Mouse (Mus musculus): Measurements from ENCODE around the gene Mfap4.
A peak's percentile ranks its signal among the peaks of the same experiment; 100 is the strongest.

Mfap4 gene

DNA sequence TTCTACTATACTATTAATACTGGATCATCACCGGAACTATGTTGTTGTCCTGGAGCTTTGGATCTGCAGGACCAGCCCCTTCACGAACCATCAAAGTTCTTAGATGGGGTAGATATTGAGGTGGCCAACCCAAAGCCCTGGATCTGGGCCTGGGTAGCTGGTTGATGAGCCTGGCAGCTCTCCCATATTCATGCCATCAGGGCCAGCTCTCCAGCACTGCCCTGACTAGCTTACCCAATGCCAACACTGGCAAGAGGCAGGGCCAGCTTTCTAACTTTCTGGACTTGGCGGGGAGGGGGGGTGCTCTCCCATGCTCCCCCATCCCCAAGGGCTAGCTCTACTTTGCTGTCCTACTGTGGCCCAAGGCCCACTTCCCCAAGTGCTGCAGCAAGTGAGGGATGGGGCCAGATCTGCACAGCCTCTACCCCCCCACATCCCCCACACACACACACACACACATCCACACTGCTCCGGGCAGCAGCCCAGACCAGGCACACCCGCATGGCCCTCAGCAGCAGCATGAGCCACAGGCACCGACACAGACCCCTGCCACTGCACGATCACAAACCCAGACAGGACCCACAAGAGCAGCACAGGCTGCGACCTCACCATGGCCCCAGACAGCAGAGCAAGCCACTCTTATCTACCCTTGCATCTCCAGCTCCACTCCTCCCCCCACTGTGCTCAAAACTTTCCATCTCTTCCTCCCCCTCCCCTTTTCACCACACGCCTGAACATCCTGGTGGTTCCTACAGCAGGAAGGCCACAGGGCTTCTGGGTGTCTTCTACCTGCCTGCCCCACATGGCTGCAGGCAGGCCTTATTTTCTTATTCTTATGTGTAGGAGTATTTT is 3.8 kb upstream of the Mfap4 start:
- no peak for DNase-seq (ENCODE audit: low spot score in 2 of 2)

DNA sequence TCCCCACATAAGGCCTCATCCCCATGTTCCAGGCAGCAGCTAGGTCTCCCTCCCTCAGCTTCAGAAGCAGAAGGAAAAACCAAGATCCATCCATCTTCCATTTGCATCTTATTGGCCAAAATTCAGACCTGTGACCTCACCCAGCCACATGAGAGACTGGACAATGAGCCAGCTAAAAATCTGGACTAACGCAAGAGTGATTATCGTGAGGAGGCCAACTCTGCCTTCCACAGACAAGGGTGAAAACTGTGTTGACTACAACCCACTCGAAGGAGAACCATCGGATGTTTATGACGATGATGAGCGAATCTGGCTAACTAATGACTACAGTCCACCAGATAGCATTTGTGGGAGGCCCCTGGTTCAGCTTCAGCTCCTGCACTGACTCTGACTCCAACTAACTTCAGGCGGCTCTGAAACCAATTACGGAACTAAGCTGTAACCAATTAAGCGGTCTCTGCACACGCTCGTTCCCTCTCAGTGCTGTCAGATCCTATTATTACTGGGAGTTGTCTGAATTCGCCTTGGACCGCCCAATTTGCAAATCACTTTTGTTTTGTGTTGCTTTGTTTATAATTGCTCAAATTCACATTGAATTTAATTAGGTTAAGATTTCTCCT is 1.9 kb upstream of the Mfap4 start:
- DNase-seq (ENCODE audit: low spot score in 2 of 2): no peak

DNA sequence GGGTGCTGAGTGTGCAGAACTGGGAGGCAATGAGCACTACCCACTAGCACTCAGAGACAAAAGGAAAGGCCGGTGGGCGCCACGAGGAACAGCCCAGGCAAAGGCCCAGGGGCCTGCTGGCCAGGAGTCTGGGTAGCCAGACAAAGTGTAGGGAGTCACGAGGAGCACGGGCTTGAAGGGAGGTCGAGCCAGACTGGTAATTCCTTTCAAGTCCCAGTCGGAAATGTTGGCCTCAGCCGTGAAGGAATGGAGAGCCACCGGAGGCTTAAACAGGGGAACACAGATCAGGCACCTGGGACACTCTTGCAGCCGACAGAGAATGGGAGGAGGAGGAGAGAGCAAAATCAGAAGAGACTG is 997 bp upstream of the Mfap4 start:
- no peak for DNase-seq (ENCODE audit: low spot score in 2 of 2)

DNA sequence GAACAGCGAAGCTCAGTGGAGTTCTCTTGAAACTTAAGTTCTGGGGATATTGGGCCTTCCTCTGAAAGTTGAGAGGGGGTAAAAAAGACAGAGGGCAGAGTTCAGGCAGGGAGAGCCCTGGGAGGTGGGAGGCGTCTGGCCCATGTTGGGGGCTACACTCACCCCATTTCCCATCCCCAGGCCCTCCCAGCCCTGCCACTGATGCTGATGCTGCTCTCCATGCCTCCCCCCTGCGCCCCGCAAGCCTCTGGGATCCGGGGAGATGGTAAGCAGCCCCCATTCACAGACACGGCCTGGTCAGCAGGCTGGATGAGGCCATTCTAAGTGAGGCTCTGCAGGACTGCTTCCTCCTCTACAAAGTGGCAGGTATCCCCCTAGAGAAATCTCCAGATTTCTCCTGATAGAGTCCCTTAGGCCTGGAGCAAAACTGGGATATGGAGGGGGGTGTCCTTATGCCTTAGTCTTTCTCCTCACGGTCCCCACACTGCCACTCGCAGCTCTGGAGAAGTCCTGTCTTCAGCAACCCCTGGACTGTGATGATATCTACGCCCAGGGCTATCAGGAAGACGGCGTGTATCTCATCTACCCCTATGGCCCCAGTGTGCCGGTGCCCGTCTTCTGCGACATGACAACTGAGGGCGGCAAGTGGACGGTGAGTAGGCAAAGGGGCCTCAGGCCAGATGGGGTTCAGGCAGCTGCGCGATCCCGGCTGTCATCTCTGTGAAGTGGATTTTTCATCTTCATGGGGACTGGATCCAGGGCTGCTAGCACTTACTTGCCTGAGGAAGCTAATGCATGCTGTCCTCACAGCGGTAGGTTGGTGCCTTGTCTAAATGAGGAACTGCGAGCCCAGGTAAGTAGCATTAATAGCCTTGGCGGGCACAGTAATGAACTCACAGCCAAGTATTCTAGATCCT is 568 bp downstream of the Mfap4 start:
- no peak for DNase-seq (ENCODE audit: low spot score in 2 of 2)

DNA sequence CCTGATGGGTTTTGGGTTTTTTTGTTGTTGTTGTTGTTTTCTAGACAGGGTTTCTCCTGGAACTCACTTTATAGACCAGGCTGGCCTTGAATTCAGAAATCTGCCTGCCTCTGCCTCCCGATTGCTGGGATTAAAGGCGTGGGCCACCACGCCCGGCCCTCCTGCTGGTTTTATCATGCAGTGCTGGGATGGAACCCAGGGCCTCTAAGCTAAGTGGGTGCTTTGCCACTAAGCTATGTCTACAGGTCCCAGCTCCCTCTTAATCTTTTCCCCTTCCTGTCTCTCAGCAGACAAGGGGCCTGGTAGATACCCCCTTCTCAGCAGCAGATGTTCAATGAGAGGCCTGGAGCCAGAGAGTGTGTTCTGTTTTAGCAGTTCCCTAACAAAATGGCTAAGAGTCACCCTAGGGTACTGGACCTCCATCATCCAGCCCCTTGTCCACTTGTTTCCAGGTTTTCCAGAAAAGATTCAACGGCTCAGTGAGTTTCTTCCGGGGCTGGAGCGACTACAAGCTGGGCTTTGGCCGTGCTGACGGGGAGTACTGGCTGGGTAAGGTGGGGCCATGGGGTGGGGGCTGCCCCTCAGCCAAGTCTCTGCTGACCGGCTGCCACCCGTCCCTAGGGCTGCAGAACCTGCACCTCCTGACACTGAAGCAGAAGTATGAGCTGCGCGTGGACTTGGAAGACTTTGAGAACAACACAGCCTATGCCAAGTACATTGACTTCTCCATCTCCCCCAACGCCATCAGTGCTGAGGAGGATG is 1.4 kb downstream of the Mfap4 start:
- DNase-seq (ENCODE audit: low spot score in 2 of 2): no peak

DNA sequence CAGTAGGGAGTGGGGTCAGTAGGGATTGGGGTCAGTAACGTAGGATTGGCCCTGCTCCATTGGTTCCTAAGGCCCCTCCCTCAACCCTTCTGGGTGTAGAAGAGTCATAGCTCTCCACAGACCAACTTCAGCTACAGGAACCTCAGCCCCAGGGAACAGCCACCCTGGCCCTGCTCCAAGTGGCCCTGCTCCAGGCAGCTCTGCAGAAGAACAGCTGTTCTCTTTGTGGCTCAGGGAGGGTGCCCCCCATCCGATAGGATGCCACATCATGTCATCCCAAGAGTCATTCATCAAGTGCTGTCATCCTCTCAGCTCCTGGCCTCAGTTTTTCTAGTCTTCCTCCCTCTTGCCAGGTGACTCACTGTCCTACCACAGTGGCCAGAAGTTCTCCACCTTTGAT is 2.2 kb downstream of the Mfap4 start:
- DNase-seq (ENCODE audit: low spot score in 2 of 2): no peak

DNA sequence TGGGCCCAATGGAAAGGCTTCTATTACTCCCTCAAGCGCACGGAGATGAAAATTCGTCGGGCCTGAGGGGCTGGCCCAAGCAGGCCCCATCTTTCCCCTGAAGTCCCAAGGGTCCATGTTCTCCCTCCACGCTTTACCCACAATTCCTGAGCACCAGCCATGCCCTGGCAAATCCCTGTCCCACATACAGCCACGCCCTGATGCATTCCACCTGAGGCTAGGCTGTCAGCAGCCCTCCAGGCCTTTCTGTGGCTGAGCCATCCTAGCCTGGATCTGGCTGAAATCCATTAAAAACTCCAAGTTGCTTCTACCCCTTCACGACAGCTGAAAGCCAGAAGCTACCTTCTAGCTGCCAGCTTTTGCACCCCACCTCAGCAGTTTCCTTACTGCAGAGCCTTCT is 2.7 kb downstream of the Mfap4 start:
- no peak for DNase-seq (ENCODE audit: low spot score in 2 of 2)

DNA sequence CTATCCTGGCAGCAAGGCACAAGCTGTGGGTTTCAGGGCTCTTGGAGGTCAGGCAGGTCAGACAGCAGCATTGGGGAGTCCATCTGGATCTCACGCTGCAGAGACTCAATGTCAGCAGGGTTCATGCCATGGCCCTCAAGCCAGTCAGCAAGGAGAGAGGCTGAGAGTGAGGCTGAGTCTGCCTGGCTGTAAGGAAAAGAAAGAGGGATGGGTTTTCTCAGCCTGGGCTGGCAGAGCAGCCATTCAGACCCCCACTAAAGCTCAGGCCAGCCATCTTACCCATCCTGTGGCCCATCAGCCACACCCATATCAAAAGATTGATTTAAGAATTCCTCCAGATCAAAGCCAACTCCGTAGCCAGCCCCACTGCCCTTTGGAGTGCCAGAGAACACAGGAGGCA is 3.9 kb downstream of the Mfap4 start:
- no peak for DNase-seq (ENCODE audit: low spot score in 2 of 2)

DNA sequence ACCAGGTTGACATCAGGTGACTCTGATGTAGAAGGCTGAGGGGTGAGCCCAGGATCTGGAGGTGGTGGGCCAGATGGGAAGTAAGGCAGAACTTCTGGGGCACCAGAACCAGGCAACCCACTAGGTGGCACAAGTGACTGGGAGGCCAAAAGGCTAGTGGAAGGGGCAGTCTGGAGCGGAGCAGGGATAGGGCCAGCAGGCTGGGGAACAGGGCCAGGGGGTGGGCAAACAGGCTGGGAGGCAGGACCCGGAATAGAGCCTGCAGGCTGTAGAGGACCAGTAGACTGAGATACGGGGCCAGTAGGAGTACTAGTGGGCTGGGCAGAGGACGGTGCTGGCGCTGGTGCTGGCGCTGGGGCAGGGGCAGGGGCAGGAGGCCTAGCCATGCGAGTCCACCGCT is 4.6 kb downstream of the Mfap4 start:
- no peak for DNase-seq (ENCODE audit: low spot score in 2 of 2)

DNA sequence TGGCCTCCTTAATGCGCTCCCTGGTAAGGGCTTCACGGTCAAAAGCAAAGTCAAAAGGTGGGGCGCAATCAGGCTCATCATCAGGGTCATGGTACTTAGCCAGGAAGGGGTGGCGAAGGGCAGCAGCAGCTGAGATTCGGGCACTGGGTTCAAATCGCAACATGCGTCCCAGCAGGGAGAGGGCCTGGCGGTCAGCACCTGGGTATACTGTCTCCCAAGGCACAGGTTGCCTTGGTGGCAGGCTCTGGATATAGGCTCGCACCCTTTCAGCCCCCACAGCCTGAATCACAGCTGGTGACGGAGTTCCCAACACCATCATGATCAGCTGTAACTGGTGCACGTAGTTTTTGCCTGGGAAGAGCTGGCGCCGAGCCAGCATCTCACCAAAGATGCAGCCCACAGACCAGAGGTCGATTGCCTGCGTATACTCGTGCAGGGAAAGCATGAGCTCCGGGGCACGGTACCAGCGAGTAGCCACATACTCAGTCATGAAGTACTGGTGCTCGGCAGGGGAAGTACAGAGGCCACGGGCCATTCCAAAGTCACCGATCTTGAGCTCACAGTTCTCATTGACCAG is 5.8 kb downstream of the Mfap4 start:
- DNase-seq (ENCODE audit: low spot score in 2 of 2): no peak

DNA sequence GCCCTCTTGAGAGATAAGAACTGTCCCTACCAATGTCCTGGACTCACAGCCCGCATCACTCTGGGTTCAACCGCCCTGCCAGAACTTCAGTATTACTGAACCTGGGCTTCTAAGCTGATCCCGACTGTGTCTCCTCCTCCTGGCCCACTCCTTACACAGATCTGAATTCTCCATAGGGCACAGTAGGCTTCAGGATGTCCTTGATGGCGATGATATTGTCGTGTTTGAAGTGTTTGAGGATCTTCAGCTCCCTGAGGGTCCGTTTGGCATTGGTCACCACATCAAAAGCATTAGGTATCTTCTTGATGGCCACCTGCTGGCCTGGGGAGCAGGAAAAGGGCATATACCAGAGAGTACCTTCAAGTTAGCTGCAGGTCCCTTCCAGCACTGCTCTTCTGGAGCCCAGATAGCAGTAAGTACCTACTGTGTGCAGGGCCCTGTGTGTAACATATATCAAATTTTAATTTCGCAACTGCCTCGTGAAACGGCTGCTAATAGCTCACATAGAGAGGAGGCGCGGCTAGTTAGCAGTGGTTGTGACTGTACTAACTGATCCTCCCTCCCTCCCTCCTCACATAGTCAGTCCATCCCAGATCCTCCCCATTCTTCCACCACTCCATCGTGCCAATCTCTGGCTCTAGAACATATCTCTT is 7.6 kb downstream of the Mfap4 start:
- DNase-seq (ENCODE audit: low spot score in 2 of 2): no peak

DNA sequence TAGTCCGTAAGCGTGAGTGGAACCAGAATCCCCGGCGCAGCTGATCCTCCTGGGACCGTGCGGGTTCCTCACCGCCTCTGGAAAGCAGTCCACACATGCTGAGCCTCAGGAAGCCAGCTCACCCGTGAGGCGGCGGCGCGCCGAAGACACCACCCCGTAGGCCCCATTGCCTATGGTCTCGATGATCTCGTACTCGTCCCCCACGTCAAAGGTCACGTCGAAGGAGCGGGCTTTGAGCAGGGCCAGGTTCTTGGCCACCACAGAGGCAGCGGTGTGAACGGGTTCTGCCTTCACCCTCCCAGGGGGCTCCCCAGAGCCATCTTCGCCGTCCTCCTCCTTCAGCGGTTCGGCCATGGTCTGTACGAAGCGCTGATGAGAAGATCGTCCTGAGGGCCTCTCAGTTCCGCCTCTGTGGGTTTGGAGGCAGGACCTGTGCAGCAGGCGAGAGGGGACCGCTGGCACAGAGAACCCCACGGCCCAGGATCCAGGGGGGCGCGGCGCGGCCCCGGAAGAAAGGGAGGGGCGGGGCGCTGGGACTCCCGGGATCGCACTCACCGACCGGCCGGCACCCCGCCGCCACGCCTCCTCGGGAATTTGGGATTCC is 8.4 kb downstream of the Mfap4 start:
- DNase-seq (ENCODE audit: low spot score in 2 of 2): no peak

DNA sequence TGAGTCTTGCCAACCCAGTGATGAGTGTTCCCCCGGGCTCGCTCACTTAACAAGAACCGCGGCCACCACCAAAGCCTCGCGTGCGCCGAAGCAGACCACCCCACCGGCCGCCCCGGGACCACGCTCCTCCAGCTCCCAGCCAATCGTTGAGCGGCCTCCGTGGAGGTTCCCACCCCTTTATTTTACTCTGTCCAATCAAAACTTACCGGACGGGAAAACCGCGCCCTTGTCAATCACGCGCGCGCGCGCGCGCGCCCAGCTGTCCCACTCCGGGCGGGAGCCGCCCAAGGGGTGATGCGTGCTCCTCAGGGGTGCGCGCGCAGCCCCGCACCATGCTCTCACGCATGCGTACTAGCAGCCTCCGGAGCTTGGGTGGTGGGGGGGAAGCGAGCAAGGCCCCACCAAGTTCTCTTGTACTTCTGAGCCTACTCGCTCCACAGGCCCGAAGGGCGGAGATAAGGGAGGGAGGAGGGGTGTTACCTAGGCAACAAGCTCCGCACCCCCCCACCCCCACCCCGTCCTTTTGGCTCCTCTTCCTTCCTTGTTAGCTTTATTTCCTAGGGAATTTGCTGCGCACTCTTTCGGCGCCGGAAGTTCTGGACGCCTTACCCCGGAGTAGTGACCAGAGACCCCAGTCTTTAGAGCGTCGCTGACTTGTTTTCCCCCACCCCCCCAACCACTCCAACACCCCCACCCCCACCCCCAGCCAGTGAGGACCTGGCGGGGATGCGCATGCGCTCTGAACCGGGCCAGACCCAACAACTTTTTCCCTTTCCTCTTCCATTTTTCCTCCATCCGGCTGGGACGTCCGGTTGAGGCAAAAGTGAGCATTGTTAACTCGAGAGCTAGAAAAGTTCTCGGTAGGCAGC is 9.1 kb downstream of the Mfap4 start, which contains the start of gene Mapk7:
Gene Mapk7 (minus strand): TSS at position 278 of the 869 bp plus-strand sequence.
- peak; percentile 91 to 95 for DNase-seq (ENCODE audit: low spot score in 2 of 2)

DNA sequence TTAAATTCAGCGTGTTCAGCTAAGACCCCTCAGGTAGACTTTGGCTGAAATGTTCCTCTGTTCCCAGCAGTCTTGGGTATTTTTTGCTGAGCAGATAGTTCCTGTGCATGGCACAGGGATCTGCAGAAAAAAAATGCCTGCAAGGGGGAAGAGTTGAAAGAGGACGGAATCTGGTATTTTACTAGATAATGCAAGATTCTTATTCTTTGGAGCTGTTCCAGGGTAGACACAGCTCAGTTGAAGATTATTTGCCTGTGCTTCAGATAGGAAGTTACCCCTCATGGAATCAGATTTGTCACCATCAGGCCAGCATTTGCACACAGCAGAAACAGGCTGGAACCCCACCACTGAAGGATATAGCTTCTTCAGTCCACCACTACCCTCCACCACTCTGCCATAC is 10.3 kb downstream of the Mfap4 start:
- no peak for DNase-seq (ENCODE audit: low spot score in 2 of 2)

DNA sequence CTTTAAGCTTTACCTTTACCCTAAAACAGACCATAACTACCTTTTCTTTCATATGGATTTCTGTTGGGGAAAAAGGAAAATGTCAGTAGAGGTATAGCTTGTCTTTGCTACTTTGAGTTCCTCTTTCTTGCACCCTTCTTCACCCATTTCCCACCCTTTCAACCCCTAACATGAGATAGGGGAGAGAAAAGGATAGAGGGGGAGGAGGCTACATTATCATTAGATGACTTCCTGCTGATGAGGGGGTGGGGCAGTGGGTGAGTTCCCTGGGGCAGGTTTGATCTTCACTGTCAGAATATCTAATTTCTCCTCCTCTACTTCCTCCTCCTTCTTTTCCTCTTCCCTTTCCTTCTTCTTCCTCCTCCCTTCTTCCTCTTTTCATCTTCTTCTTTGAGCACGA is 12.3 kb downstream of the Mfap4 start:
- no peak for DNase-seq (ENCODE audit: low spot score in 2 of 2)

DNA sequence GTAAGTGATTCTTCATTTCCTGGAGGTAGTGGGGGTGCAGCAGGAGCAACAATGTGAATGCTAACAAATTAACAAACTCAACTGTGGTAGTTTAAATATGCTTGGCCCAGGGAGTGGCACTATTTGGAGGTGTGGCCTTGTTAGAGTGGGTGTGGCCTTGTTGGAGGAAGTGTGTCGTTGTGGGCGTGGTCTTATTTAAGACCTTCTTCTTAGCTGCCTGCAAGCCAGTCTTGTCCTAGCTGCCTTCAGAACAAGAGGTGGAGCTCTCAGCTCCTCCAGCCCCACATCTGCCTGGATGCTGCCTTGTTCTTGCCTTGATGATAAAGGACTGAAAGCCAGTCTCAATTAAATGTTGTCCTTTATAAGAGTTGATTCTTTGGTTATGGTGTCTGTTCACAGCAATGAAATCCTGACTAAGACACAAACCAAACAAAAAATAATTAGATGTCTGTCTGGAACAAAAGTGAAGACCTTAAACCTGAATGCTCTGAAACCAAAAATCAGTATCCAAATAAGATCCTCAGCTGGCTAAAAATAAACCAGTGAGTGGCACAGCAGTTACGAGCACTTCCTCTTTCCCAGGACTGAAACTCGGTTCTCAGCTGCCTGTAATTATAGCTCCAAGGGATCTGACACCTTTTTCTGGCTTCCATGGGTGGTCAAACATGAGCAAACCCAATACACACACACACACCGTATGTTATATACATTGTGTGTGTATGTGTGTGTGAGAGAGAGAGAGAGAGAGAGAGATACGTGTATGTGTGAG is 13.7 kb downstream of the Mfap4 start:
- DNase-seq (ENCODE audit: low spot score in 2 of 2): peak in 1 of 2 experiments; percentile 35

DNA sequence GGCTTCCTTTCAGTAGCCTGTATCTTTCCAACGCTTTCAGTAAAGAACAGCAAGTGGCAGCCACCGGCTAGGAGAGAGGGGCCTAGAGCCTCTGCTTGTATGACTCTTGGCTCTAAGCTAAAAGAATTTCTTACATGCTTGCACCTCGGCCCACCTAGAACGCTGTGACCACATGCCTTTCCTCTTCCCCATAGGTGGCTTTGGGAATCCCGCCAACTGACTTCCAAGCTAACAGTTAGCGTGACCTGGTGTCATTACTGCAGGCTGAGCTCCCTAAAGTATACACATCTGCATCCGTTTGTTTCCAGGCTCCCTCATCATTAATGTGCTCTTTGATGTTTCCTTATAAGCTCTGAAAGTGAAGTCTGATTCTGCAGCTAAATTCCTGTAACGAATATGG is 18.7 kb downstream of the Mfap4 start:
- DNase-seq (ENCODE audit: low spot score in 2 of 2): no peak

DNA sequence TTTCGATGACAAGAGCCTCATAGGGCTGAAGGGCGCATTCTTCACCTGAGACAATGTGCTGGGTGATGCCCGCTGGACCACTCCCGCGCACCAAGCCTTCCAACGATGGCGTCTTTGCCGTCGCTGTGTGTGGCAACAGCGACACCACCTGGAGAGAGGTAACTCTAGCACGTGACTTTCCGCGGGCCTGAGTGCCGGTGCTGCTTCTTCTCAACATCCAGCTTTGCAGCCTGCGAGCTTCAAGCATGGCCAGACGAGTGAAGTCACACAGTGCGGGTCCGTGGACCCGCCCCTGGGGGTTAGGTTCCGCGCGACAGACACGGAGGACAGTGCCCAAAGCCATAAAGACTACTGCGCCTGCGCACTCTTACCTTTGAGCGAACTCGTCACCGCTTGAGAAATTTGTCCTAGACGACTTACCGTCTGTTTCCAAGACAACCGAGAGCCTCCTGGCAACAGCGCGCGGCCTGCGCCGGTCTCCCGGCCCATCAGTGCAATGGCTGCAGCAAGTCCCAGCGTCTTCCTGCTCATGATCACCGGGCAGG is 19.6 kb downstream of the Mfap4 start, which contains the start of gene B9d1:
Gene B9d1 (plus strand): TSS at position 432 of the 545 bp plus-strand sequence.
- DNase-seq (ENCODE audit: low spot score in 2 of 2): peak; percentile 93 to 95

All from natural killer cell, adult 2 months (primary cell).